In the genomic region with DNA sequence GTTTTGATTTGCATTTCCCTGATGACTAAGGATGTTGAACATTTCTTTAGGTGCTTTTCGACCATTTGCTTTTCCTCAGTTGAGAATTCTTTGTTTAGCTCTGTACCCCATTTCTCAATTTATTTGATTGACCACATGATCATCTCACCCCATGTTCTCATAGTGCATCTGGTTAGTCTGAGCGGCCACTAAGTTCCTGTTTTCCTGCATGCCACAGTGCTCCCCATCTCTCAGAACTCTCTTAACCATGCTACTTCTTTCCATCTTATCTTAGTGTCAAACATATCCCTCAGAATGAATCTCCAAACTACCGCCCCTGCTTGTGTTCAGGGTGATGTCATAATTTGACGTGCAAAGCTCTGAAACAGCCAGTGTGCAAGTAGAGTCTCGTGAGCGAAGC, we compare ENCODE assay signal across 24 mouse cellular contexts. TPM values are rescaled to one million over a fixed set of nuclear protein-coding genes. Genes with fewer than 3 reads are reported as not detected.
"Had no signal": no experiment of that assay in that cellular context is flagged by ENCODE, and none has a peak within 500 bp of the region (broad histone marks: within the 10 kb centered on the region; RNA-seq: fewer than 3 reads in every experiment).

No protein-coding gene starts in this region.

- H3K36me3 ChIP-seq: intestine, embryonic 15.5 days had no signal

- H3K27me3 ChIP-seq: heart, embryonic 12.5 days; hindbrain, embryonic 12.5 days; intestine, embryonic 15.5 days; kidney, embryonic 15.5 days; limb, embryonic 12.5 days had no signal

- DNase-seq: gastrocnemius, postnatal 14 days; gastrocnemius, postnatal 36 days; heart, adult 18-20 months; heart, postnatal 10 days; heart, postnatal 4 days; kidney, adult 18-20 months; kidney, adult 8-10 months; kidney, postnatal 14 days; kidney, postnatal 36 days; layer of hippocampus, adult 9-11 months; layer of hippocampus, postnatal 36 days; liver had no signal

- ATAC-seq: hindbrain, embryonic 16.5 days; inflammation-experienced regulatory T-cells, adult 6 months; intestine, embryonic 15.5 days; intestine, postnatal 0 days had no signal

RNA-seq across cellular contexts. Expression of gene Aldh8a1, which starts 50.7 kb away (rescaled TPM):
- total RNA-seq: gastrocnemius, adult 18-20 months; gastrocnemius, postnatal 14 days; gastrocnemius, postnatal 36 days; heart, adult 18-20 months; heart, adult 8-10 months; heart, postnatal 10 days; heart, postnatal 25 days; heart, postnatal 4 days; layer of hippocampus, postnatal 14 days had no signal
